Mouse (Mus musculus) ZHBTc4 (cell line): Measurements from ENCODE around the gene Arfip1.

Experiments used
- DNase-seq: peaks from one replicate; pipeline ENCODE4 v3.0.0-alpha.2; 2011; ENCODE audit warnings: low read depth, low spot score

Arfip1 gene

GRCm38 (mm10) chr3:84492148-84492547, 90.3 kb downstream of the Arfip1 start:
- no peak for DNase-seq

GRCm38 (mm10) chr3:84488716-84489115, 93.7 kb downstream of the Arfip1 start:
- peak; percentile 38 for DNase-seq

- no peak for DNase-seq
These were observed 97.5 kb downstream of the Arfip1 start for GRCm38 (mm10) chr3:84484891-84485290.

GRCm38 (mm10) chr3:84484333-84484732, 98.1 kb downstream of the Arfip1 start:
- no peak for DNase-seq

GRCm38 (mm10) chr3:84482121-84482520, 100.3 kb downstream of the Arfip1 start:
- DNase-seq: no peak

GRCm38 (mm10) chr3:84481104-84481503, 101.3 kb downstream of the Arfip1 start:
- peak; percentile 60 for DNase-seq

- peak; percentile 80 for DNase-seq
These were observed 102.2 kb downstream of the Arfip1 start, which contains the start of gene Fhdc1 for GRCm38 (mm10) chr3:84480006-84480897. TSS of gene Fhdc1 (minus strand) at chr3:84480429.

GRCm38 (mm10) chr3:84479293-84480005, 103.0 kb downstream of the Arfip1 start:
- peak; percentile 38 for DNase-seq

- peak; percentile 16 for DNase-seq
These were observed 103.5 kb downstream of the Arfip1 start for GRCm38 (mm10) chr3:84478896-84479292.

GRCm38 (mm10) chr3:84478195-84478594, 104.2 kb downstream of the Arfip1 start:
- DNase-seq: no peak

GRCm38 (mm10) chr3:84477498-84477897, 104.9 kb downstream of the Arfip1 start:
- DNase-seq: no peak

GRCm38 (mm10) chr3:84474981-84475775, 107.2 kb downstream of the Arfip1 start:
- DNase-seq: no peak

- DNase-seq: no peak
These were observed 108.0 kb downstream of the Arfip1 start for GRCm38 (mm10) chr3:84474398-84474797.

GRCm38 (mm10) chr3:84472955-84473354, 109.5 kb downstream of the Arfip1 start:
- no peak for DNase-seq

- DNase-seq: no peak
These were observed 109.9 kb downstream of the Arfip1 start for GRCm38 (mm10) chr3:84472527-84472926.

GRCm38 (mm10) chr3:84471146-84471545, 111.3 kb downstream of the Arfip1 start:
- DNase-seq: no peak

- DNase-seq: no peak
These were observed 114.3 kb downstream of the Arfip1 start for GRCm38 (mm10) chr3:84468111-84468453.

- no peak for DNase-seq
These were observed 114.9 kb downstream of the Arfip1 start for GRCm38 (mm10) chr3:84467419-84468110.

GRCm38 (mm10) chr3:84465822-84466500, 116.5 kb downstream of the Arfip1 start:
- DNase-seq: no peak

GRCm38 (mm10) chr3:84461687-84462086, 120.7 kb downstream of the Arfip1 start:
- DNase-seq: no peak

GRCm38 (mm10) chr3:84460952-84461351, 121.5 kb downstream of the Arfip1 start:
- DNase-seq: no peak
